Mouse (Mus musculus) adrenal gland, adult (tissue): ENCODE measurements at regions not wholly inside any gene's neighbourhood (a gene's known extent, or its start where the extent isn't known, plus 50 kb on each side); places are given as distances from the start of the nearest gene placed in this dataset.

Source experiments
- DNase-seq, 2 experiments: peaks; one replicate each; pipeline ENCODE4 v3.0.0; 2022 to 2023; ENCODE audit warnings: low spot score in 1 of 2; ENCODE audit not compliant: inconsistent age in 2 of 2

- DNase-seq = peak in 1 of 2 experiments; percentile 15
Measured at GRCm38 (mm10) chr1:144085530-144086520, 81.9 kb upstream of the Rgs2 start.

GRCm38 (mm10) chr1:144078972-144079371 is 75.0 kb upstream of the Rgs2 start:
- DNase-seq = no peak

- DNase-seq = no peak
Measured at GRCm38 (mm10) chr1:144078446-144078845, 74.5 kb upstream of the Rgs2 start.

GRCm38 (mm10) chr1:144075991-144076390 is 72.0 kb upstream of the Rgs2 start:
- DNase-seq = no peak

- no peak for DNase-seq
Measured at GRCm38 (mm10) chr1:144061283-144061682, 57.3 kb upstream of the Rgs2 start.

GRCm38 (mm10) chr1:144055476-144056213 is 51.7 kb upstream of the Rgs2 start:
- no peak for DNase-seq
